Mouse (Mus musculus) testis, postnatal 14 days (tissue): ENCODE results near the gene Ms4a12.
"Not testable (repeated sequence)": the region's sequence is repeated elsewhere in the genome, so short reads cannot be mapped to it uniquely, and the experiment has no call there.

Experiments used
- DNase-seq: peaks from one replicate; pipeline ENCODE4 v3.0.0; 2021; ENCODE audit warnings: low spot score

Ms4a12 gene

GRCm38 (mm10) chr19:11232348-11232747, at the start of gene Ms4a12:
Ms4a12 (minus strand) TSS chr19:11232448.
- DNase-seq = no peak

DNA sequence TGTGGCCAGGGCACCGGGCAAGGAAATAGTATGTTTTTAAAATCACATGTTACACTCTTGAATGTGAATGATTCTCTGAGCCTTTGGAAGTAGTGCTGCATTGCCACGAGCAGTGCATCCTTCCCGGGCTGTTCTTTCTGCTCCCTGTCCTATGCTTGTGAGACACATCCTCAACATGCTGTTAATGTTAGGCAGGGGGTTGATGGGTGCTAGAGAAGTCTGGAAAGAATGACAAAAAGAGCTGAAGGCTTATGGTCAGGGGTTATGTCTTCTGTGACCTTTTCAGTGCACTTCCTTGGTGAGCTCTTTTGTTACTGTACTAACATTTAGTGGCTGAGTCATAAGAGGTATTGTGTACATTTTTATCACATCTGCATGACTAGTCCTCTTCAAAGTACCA, 48.0 kb upstream of the Ms4a12 start:
- no peak for DNase-seq

GRCm38 (mm10) chr19:11276431-11276830, 44.2 kb upstream of the Ms4a12 start:
- DNase-seq = no peak

- DNase-seq = no peak
Measured at GRCm38 (mm10) chr19:11266956-11267355, 34.7 kb upstream of the Ms4a12 start.

- no peak for DNase-seq
Measured at GRCm38 (mm10) chr19:11266052-11266845, 34.0 kb upstream of the Ms4a12 start, which contains the start of gene Ms4a1. Ms4a1 (minus strand) TSS chr19:11266241.

- DNase-seq = no peak
Measured at GRCm38 (mm10) chr19:11264602-11265185, 32.4 kb upstream of the Ms4a12 start.

DNA sequence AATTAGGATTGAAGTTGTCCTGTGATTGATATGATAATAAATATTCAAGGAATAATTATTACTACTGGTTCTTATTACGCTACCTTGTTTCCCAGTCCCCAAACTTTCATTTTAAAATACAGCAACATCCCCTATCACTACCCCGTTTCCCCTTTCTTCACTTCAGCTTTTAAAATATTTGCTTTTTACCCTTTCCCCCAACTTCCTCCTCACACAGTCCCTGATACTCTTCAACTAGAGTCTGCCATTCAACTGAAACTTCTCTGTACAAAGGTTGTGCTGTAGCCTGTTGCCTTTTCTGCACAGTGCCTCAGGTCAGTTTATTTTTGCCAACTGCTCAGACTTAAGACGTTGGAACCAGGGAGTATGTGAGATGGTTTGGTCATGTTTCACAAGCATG, 31.3 kb upstream of the Ms4a12 start:
- DNase-seq = no peak

GRCm38 (mm10) chr19:11262932-11263331, 30.7 kb upstream of the Ms4a12 start:
- not testable (repeated sequence) for DNase-seq

GRCm38 (mm10) chr19:11261522-11261921, 29.3 kb upstream of the Ms4a12 start:
- DNase-seq = no peak

DNA sequence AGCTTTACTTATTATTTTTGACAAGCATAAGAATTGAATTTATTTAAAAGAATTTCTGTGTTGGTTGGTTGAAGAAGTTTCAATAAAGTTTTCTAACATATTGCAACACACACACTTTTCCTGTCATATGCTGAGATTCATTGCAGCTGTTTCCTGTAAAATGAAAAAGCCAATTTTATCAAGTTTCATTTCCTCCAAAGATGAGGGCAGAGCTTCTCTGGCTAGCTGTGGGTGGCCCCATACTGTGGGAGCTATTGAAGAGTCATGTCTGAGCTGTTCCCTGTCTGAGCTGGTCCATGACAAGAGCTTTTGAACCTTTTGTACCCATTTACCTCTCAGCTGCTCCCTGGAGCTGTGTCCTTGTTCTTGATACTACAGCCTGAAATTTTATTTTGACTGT, 12.0 kb upstream of the Ms4a12 start:
- no peak for DNase-seq

GRCm38 (mm10) chr19:11242560-11242959, 10.3 kb upstream of the Ms4a12 start:
- no peak for DNase-seq

- no peak for DNase-seq
Measured at GRCm38 (mm10) chr19:11235820-11236219, 3.6 kb upstream of the Ms4a12 start.

DNA sequence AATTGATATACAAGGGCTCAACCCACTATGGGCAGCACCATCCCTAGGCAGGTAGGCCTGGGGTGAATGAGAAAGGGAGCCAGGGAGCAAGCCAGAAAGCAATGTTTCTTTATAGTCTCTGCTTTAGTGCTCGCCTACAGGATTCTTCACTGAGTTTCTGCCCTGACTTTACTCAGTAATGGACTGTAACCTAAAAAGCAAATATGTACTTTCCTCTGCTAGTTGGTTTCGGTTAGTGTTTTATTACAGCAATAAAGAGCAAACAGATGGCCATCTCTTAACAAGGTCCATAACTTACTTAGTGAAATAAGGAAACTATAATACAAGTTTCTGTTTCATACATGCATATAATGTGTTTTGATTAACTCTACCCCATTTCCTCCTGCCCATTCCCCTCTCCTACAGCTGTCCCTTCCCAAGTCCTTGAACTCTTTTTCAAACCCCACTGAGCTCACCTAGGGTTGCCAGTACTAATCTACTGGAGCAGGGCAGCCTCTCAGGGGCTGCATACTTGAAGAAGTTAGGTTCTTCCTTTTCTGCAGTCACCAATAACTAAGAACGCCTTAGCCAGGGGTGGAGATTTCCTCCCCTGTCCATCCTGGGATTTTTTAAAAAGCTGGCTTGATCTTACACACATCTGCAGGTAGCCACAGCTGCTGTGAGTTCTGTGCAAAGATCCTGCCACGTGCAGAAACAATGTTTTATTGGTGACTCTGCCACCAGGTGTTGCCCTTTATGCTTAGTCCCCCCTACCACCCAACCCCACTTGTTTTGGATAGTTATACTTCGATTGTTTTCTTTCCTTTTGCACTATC, 2.9 kb upstream of the Ms4a12 start:
- no peak for DNase-seq

- DNase-seq = no peak
Measured at GRCm38 (mm10) chr19:11234244-11234643, 2.0 kb upstream of the Ms4a12 start.

DNA sequence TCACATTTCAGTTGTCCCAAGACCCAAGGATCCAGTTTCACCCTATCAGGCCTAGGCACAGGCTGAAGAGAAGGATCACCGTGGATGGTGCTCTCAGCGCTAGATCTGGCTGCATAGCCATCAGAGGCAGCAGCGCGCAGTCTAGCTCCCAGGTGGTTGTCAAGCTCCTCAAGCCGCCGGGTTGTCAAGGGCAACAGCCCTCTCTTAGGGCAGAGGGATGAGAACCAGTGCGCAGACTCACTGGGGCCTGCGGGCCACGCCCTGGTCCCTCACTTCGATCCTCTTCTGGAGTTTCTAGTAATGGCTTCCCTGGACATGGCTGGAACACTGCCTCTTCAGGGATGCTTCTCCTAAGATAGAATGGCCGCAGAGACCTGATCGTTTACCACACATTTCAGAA, 35.7 kb downstream of the Ms4a12 start, which contains the start of gene Ms4a13:
Gene Ms4a13, minus strand, starts transcription at position 192 of the 400 bp plus-strand sequence.
- DNase-seq = peak; percentile 67

DNA sequence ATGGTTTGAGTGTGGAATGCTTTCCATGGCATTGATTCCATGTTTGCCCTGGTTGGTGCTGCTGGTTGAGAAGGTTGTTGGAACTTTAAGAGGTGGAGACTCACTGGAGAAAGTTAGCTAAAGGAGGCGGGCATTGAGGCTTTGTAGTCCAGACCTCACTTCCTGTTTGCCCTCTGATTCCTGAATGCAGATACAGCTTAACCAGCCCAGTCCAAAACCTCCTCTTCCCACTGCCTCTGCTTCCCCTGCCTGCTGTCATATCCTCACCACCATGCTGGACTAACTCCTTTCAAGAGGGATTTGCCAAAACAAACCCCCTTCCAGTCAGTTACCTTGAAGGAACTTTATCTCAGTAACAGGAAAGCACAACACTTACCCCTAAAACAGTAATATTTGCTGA, 39.7 kb downstream of the Ms4a12 start:
- DNase-seq = no peak

DNA sequence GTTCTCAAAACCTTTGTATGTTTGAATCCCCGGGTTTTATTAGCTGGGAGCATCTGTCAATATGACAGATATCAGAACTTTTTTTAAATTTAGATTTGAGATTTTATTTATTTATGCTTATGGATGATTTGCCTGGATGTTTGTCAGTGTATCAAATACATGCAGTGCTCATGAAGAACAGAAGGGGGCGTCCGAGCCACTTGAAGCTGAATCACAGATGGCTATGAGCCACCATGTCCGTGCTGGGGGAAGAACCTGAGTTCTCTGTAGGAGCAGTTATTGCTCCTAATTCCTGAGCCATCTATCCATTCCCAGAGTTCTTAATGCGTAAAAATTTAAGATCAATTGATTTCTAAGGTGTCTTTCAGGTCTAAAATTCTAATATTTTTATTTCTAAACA, 48.1 kb downstream of the Ms4a12 start:
- DNase-seq = no peak

GRCm38 (mm10) chr19:11177464-11177863, 54.8 kb downstream of the Ms4a12 start:
- no peak for DNase-seq

DNA sequence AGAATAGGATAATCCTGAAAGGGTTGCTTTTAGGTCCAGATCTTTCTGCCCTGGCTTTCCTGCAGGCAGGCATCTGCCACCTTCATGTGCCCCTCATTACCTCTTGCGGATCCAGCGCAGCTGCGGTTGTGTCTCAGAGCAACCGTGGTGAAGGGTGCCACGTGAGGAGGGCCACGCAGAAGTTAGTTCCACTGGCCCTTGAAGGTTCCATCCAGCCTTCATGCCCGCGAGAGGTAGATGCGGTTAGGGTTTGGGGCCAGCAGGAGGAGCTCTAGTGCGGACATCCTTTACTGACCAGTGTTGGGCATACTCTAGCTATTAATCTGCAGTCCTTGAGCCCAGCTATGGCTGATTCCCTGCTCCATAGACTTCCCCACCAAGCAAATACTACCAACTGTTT, 67.1 kb downstream of the Ms4a12 start, which contains the start of gene 1700025F22Rik:
Gene 1700025F22Rik, minus strand, starts transcription at position 149 of the 400 bp plus-strand sequence.
- DNase-seq = peak; percentile 15
